Mouse (Mus musculus): ENCODE measurements around the gene Ap2b1.

DNA sequence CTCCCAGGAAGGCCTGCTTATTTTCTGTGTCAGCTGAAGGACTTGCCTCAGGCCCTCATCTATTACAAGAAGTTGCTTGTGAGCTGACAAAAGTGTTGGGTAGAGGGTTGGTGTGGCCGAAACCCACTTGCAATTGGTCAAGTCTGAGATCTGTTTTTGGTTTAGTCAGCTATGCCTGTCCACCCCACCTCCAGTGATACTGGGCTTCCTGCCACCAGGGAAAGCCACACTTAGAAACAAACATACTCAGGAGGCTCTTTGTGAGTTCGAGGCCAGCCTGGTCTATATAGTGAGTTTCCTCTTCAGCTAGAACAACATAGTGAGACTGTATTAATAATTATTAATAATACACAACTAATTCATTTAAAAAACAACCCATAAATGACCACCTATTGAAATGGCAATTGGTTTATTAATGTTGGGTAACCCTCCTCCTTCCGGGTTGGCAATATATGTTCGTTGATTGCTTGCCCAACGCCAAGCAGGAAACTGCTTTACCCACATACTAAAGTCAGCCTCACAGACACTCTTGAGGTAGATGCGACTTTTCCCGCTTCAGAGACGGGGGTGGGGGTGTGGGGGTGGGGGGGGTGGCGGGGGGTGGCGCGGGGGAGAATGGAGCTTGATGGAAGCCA is 140.7 kb downstream of the Ap2b1 start:
- TF ChIP-seq CTCF (IDR thresholded peaks at IDR 0.05; ENCODE audit: low read depth) (no peak), EP300 (optimal IDR thresholded peaks at IDR 0.05) (no peak)
